Mouse (Mus musculus) adrenal gland, postnatal 4 days (tissue): ENCODE measurements around the gene Atp5j. TPM values are rescaled to one million over a fixed set of nuclear protein-coding genes. Genes with fewer than 3 reads are reported as not detected.

Experiments
- DNase-seq, 2 experiments: peaks; one replicate each; pipeline ENCODE4 v3.0.0; 2021 to 2022; ENCODE audit warnings: low spot score in 2 of 2, mixed read lengths in 2 of 2
- long read RNA-seq, 2 experiments: library from polyadenylated mRNA; stranded (forward); transcript quantifications; one replicate each; pipeline ENCODE4 v2.0.0; 2021
- total RNA-seq, 2 experiments: library from RNA; stranded (reverse); gene quantifications; 2 replicates each; pipeline ENCODE4 v1.2.3; 2021

Atp5j gene
- total RNA-seq = 100 to 1,000 TPM; 459 to 468 TPM
- long read RNA-seq, experiment 1, transcript Atp5j-201 (5 exons, 809 nt) = major isoform, 76 of 539 reads
- long read RNA-seq, experiment 1, transcript Atp5j-202 (6 exons, 742 nt) = minor isoform, 22 of 539 reads
- long read RNA-seq, experiment 1, partial matches to known transcripts = 360 of 539 reads
- long read RNA-seq, experiment 1, other reads (novel, unspliced or antisense) = 76 of 539 reads
- long read RNA-seq, experiment 2, transcript Atp5j-201 (5 exons, 809 nt) = major isoform, 71 of 458 reads
- long read RNA-seq, experiment 2, transcript Atp5j-208 (3 exons, 526 nt) = minor isoform, 5 of 458 reads
- long read RNA-seq, experiment 2, transcript Atp5j-202 (6 exons, 742 nt) = minor isoform, 17 of 458 reads
- long read RNA-seq, experiment 2, transcript Atp5j-207 (2 exons, 514 nt) = minor isoform, 46 of 458 reads
- long read RNA-seq, experiment 2, partial matches to known transcripts = 252 of 458 reads
- long read RNA-seq, experiment 2, other reads (novel, unspliced or antisense) = 65 of 458 reads

DNA sequence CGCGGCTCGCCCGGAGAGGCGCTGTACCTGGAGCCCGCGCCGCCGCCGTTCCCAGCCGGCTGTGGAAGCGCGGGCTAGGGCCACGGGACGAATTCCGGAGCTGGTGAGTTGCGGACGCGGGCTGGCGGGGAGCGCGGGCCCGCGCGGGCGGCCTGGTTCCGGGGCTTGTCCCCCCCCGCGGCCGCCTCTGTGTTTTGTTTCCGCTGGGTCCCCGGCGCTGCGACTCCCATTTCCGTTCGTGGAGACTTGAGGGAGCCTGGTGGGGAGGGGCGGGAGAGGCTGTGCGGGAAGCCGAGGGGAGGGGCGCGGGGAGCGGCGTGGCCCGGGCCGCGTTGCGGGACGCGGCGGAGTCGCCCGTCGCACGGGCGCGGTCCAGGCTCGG is at the start of gene Atp5j:
Atp5j (minus strand) TSS at position 185 of the 382 bp plus-strand sequence.
- DNase-seq = peak; percentile 65 to 79

DNA sequence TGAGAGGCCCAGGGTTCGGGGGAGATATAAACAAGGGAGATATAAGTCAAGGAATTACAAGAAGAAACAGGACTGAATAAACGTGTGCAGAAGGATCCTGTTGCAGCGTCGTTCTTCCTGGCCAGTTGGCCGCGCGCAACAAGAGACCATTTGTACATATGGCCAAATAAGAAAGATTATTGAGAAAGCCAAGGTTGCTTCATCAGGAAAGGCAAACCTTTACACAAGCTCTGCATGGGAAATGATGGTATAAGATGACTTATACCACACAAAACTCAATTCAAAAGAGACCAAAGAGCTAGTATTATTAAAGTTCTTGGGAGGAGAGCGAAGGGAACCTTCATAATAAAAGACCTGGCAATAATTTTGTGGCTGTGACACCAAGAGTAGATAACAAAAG is 49.1 kb upstream of the Atp5j start:
- no peak for DNase-seq

DNA sequence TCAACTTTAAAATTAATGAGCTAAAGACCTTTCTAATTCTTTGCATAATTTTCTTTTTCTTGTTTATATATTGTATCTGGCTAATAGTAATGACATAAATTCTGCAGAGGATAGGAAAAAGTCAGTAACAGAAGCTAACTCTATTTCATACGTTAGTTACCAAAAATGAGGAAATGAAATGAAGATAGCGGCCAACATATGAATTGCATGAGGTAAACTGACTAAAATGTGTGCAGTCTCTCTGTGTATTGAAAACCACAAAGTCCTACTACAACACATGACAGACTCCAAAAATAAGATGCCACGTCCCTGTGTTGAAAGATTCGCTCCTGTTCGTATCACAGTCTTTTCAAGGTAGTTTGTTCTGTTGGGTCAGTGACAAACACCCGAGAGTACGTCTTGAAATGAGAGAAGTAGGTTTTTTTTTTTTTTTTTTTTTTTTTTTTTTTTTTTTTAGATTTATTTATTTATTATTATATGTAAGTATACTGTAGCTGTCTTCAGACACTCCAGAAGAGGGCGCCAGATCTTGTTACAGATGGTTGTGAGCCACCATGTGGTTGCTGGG is 46.4 kb upstream of the Atp5j start:
- DNase-seq = no peak

DNA sequence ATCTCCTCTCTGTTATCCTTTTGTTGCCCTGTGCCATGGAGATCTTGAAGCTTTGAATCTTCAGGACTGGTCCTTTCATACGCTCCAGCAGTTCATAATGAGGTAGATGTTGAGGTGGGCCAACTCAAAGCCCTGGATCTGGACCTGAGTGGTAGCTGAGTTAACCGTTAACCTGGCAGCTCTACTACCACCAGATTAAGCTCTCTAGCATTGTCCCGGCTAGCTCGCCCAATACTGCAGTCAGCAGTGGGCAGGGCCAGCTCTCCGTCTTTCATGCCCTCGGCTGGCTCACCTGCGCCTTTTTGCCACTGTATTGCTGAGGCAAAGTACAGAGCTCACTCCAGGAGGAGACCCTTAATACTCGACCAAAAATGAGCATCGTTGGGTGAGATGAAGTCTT is 45.7 kb upstream of the Atp5j start:
- no peak for DNase-seq

DNA sequence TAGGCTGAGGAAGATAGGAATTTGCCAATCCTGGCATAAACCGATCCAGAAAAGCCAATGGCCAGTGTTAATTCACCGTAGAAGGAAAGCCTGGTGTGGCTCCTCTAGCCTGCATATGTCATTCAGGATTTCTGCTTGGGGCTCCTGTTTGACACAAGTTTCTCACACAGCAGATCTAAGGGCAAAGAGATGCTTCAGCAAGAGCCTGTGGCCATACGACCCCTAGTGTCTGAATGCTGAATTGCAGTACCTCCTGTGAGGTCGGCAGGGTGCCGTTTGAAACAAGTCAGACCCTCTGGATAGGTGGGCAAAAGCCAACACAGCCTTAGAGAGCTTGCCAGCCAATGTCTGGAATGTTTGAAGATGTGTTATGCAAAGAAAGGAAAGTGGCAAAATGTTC is 43.7 kb upstream of the Atp5j start:
- DNase-seq = peak; percentile 10 to 24

DNA sequence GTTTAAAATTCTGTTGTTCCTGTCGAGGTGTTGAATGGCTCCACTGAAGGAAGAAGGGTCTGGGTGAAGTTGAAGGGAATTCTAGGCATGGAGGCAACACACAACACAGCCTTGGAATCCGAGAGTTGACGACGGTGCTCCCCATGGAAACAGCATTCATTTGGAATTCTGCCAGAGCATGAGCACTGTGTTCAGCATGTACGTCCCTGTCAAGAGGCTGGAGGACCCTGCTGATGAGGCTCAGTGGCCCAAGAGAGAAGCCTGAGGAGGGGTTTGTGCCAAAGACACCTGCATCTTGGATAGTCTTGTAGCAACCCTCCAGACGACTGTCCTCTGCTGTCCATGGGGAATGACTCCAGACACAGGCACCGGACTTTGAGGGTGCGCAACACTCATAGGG is 40.7 kb upstream of the Atp5j start:
- DNase-seq = no peak

DNA sequence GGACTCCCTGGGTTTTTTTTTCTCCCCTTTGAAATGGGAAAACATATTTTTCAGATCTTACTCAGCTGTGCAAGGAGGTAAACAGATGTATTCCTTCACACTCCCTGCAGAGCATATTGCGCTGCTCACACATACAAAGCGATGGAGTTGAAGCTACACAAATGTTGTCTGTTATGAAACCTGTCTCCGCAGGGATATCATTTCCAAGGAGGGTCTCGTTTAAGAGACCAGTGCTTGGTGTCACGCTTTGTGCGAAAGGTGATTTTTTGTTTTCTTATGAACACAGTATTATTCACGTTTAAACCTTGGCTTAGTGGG is 40.3 kb upstream of the Atp5j start:
- no peak for DNase-seq

DNA sequence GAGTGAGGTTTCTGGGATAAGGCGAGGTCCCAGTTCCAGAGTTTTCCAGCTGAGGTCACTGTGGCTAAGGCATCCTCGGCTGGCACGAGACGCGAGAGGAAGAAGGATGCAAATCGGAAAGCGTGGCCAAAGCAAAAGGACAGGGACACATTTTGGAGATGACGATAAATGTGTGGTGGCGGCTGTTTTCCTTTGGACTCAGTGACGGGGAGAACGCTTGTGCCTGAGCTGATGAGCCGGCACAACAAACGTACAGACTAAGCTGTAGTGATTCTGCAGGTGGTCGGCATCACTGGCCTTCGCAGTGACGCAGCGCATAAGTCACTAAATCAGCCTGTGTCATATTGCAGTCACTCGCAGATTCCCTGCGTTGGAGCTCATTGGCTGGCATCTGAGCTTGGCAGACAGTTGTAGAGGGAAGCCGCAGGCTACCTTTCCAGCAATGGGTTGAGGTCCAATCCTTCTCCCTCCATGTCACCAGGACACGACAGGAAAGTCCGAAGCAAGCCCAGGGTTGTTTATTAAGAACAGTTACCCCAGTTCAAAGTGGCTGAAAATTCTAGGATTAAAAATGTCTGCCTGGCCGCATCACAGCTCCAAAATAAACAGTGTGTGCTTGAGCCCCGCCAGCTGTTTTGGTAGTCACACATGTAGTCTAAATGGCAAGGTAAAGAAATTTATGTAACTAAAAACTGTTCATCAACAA is 39.7 kb upstream of the Atp5j start:
- DNase-seq = no peak

DNA sequence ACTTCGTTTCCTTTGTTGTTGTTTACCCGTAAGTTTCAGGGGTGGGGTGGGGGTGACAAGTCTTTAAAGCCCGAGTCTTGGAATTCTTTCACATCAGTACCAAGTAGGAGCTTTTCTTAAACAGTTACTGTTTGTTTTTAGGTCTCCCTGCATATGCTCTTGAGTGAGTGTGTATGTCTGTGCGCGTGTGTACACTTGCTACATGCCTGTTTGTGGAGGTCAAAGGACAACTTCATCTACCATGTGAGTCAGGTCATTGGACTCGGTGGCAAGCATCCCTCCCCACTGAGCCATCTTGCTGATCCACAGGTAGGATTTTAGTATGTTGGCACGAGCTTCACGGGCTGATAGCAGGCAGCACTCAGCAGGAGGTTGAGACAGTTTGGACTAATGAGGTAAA is 38.4 kb upstream of the Atp5j start:
- no peak for DNase-seq

DNA sequence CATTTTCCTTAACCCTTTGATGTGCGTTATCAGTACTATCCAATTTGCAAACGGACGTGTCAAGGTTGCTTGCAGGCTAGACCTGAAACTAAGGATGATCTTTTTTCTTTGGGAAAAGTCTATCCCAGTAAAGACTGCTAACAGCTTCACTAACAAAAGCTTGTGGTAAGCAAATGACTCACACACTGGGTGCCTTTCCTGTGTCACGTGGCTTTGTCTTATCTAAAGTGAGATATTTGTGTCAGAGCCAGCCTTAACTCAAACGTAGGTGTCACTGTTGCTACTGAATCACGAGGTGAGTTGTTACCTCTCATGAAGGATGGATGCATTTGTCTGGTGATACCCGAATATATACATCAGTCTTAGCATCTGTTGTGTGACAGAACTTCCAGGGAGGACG is 29.2 kb upstream of the Atp5j start:
- no peak for DNase-seq

DNA sequence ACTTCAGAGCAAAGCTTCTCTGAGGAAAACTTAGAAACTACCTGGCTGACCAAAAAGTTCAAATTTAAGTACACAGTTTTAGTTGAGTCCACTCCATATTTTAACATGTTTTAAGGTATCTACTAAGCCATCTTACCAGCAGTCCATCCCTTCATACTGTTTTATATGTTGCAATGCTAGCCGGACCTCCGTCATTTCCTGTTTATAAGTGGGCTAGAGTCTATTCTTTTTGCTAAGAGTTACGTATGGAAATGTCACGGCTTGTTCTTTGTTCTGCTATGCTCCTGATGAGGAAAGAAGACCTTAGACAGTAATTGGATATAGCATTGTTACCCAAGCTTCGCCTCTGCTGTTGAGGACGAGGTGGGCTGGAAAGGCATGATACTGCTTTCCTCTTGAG is 18.1 kb upstream of the Atp5j start:
- DNase-seq = no peak

DNA sequence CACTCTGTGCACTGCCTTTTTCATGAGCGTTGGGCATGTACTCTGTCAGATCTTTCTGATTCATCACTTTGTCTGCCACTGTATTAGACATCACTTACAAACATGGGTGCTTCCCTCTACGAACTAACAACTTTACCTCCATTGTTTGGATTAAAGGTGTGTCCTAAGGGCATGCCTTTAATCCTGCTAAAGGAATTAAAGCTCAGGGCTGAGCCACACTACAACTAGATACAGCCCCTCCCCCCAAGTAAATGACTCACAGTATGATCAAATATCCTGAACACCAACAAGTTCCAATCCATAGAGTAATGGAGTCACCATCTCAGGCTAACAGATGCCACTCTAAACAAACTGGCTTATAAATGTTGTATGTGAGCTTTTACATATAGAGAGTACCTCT is 3.2 kb upstream of the Atp5j start:
- no peak for DNase-seq

DNA sequence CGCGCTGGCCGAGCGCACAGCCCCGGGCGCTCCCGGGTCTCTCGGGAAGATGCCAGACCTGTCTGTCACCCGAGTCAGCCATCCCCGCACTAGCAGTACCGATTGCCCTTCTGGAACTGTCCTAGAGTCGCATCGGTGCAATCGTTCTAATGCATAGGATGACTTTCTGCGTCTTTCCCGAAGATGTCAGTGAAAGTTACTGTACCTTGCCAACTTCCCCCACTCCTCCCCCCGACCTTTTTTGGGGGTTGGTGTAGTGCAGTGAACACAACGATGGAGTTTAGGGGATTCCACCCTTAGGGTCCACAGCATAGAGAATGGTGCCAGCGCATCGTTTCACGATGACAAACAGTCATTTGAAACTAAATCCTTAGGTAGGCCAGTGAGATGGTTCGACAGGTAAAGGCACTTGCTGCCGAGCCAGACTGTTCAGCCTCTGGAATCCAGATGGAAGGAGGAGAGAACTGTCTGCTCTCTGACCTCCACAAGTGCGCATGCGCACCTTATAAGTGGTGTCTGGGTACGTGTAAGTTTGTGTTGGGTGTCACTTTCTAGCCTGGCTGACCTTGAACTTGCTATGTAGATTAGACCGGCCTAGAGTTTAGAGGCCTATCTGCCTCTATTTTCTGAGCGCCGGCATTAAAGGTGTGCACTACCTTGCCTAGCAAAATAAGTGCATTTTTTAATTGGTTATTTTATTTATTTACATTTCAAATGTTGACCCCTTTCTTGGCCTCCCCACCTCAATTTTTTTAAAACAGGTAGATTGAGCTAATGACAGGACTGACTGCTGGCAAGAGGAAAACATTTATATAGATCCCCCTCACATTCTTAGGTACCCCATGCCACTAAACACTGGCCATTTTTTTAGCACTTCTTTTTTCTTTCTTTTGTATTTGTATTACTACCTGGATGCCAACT is 658 bp upstream of the Atp5j start:
- peak in 1 of 2 experiments; percentile 14 for DNase-seq

DNA sequence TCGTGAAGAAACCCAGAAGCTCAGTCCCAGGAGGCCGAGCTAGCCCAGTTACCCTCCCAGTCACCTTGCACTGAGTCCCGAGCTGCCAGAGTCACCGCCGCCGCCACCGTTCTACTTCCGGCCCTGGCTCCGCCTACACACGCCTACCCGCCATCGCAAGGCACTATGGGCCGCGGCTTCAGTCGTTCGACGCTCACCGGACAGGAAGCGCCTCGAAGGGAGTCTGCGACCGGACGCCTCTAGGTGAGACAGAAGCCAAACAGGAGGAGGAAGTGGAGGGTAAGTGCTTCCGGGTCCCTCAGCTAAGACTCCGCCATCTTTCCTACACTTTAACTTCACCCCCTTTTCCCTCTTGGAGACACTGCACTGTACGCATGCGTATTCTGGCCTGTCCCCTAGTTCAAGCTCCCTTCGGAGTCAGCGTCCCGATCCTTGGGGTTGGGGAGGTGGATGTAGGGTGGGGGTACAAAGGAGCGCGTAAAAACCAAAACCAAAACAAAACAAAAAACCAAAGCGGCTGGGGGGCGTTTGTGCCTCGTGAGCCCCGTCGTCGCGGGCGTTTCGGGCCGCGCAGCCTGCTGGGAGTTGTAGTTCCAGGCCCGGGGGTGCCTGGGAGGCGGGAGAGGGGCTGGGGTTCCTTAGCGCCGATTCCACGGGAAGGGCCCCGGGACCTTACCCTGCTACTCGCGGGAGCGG is 532 bp downstream of the Atp5j start, which contains the start of gene Gabpa:
Gabpa (plus strand) TSS at position 181 of the 696 bp plus-strand sequence.
- DNase-seq = peak; percentile 70 to 80

DNA sequence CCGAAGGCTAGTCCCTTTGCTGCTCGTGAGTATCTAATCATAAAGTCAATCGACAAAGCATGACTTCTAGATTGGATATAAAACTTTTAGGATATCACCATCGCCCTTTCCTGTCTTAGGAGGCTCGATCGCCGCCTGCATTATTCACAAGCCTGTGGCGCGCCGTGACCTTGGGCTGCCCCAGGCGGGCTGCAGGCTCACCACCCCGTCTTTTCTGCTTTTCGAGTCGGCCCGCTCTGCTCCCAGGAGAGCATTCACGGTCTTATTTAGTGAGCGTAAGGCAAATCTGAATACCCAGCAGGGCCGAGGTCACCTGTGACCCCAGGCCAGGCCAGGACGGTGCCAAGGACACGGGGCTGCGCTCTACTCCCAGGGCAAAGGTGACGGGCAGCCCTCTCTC is 1.1 kb downstream of the Atp5j start:
- no peak for DNase-seq

DNA sequence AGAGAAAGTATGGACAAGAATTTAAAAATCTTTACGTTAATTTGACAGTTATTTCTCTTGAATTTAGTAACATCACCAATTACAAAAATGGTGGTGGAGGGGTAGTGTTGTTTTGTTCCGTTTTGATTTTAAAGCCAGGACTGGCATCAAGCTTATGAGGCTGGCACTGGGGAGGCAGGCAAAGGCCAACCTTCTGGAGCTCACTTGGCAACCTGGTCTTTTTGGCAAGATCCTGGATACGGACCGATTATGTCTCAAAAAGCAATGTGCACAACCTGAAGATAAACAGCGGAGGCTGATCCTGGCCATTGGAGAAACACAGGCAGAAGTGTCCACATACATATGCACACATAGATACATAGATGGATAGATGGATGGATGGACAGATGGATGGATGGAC is 2.7 kb downstream of the Atp5j start:
- DNase-seq = no peak

DNA sequence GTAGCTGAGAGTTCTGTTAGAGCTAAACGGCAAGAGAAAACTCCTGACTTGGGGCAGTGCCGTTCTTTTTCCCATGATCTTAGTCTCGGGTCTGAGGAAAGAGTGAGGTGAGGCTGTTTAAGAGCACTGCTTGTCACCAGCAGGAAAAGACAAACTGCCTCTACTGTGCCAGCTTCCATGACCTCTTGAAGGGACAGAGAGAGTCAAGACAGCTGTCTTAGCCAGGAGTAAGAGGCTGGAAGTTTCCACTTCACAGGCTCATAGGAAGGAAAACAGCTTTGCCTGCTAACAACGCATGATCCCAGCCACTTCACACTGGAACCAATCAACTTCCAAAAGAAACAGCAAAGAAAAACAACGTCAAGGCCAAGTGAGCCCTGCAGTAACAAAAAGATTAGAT is 3.7 kb downstream of the Atp5j start:
- DNase-seq = no peak

DNA sequence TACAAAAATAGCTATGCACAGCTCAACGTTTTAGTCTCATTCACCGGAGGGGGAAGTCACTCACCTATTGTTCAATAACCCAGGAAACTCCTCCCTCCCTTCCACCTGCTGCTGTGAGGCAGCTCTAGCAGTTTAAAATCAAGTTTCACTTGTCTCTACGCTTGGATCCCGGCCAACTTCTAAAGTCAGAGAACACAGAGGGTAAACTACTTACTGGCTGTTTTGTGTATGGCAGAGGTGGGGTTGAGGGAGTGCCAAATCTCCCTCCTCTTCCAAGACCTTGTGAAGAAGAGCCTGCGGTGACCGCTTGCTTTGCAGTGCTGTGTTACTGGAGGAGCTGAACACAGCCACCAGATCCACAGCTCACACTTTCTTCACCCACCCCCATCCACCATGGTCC is 10.4 kb downstream of the Atp5j start:
- DNase-seq = no peak

DNA sequence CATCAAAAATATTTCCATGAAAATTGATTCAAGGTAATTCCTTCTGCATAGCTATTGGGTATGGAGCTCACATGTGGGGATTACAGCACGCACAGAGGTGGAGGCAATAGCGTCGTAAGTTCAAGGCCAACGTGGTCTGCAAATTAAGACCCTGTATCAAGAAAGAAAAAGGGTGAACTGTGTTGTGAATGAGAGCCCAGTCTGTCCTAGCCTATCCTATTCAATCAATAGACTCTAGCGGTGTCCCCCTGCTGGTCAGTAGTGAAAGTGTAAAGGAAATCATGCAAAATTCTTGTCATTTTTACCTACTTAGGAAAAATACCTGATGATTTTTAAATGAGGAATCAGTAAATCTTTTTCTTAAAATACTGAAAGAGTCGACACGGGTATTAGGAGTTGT is 18.0 kb downstream of the Atp5j start:
- DNase-seq = no peak

DNA sequence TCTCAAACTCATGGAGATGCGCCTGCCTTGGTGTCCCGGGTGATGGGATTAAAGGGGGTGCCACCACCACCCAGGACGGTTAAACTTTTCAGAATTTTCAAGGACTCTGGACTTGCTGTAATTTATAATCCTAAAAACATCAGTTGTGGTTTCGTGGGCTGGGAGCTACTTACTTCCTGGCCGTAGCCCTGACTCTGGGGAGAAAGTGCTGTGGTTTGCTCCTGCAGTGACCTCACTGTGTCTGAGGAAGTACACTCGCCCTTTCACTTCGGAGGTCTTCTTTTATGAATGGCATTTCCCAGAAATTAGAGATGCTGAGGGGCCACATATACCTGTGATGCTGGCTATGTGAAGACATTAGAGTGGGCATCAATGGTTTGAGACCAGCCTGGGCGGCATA is 20.9 kb downstream of the Atp5j start:
- no peak for DNase-seq

DNA sequence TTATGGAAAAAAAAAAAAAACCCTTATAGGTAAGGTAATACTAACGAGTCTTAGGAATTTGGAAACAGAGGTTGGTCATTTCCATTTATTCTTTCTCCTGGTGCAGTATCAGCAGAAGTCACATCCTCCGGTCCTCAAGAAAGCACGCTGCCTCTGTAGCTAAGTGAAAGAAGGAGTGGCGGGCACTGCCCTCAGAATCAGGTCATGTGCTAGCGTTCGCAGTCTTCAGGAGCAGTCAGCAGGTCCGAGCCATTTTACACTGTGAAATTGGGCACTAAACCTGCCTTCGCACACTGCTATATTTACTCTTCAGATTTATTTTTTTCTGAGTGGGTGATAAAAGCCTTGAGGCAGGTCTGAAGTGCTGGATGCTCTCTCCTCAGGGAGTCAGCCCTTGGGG is 21.6 kb downstream of the Atp5j start:
- no peak for DNase-seq
